Mouse (Mus musculus): Measurements from ENCODE around the gene Olfr568. TPM values are rescaled to one million over a fixed set of nuclear protein-coding genes. Genes with fewer than 3 reads are reported as not detected.

Olfr568 gene
- not detected in 2 replicates for total RNA-seq (2014; rRNA removed)
- polyA plus RNA-seq (2012; rRNA removed), result not detected in 2 replicates

DNA sequence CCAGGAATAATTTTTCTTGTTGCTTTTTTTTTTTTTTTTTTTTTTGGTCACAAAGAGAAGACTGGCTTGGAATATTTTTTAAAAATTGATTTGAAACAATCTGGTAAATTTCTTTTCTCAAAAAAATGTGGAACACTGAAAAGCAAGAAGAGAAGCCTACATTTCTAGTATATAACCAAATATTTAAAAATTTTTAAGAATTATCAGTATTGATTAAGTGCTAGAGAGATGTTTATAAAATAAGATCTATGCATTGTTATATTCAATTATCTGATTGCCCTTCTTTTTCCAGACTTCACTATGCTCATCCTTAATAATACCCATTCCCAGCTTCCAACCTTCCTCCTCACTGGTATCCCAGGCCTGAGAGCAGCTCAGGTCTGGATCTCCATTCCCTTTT is at the start of gene Olfr568:
Olfr568 (plus strand) TSS at position 301 of the 400 bp plus-strand sequence.
- no peak within 1 kb of the TSS for H3K9ac ChIP-seq (ENCODE audit: low read depth, low read length)
- no peak within 1 kb of the TSS for H3K4me3 ChIP-seq (ENCODE audit: insufficient read depth, low read depth, low read length)
- H3K27me3 ChIP-seq (ENCODE audit: control insufficient read depth, insufficient read depth, low read length), result peaks cover 2% of the 10 kb centered on the region; the same call in 1 of the 2 replicates
- no peak within 1 kb of the TSS for H3K27ac ChIP-seq (replicated peaks; ENCODE audit: insufficient read depth, low read depth, low read length)
- no peaks in the 10 kb centered on the region for H3K36me3 ChIP-seq (ENCODE audit: control insufficient read depth, insufficient read depth, low read length)
- H3K4me1 ChIP-seq (ENCODE audit: control insufficient read depth, insufficient read depth, low read length), result no peaks in the 10 kb centered on the region
- no peak for DNase-seq (ENCODE audit: extremely low read depth, low read depth, low spot score)
- no peaks in the 10 kb centered on the region for H3K79me2 ChIP-seq (ENCODE audit: control insufficient read depth, insufficient read depth, low read length)
- no peak for TF ChIP-seq POLR2A (IDR thresholded peaks at IDR 0.05; ENCODE audit: extremely low read depth, insufficient read depth, low read length)
- no peak for TF ChIP-seq CTCF (IDR thresholded peaks at IDR 0.05; ENCODE audit: low read depth, low read length)

DNA sequence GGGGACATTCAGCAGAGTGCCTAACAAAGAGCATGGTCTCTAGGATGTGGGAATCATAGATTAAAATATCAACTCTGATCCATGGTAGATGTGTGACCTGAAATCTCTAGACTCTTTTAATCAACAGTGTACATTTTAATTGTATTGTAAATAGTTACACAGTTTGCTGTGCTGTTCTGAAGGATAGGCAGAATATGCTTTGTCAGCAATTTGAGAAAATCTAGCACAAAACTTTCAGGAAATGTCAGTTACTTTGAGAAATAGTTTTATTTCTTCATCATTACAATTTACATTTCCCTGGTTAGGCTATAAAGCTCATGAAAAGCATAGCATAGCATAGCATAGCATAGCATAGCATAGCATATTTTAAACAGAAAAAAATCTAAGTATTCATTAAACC is 21.1 kb upstream of the Olfr568 start:
- Histone ChIP-seq H3K27me3 (ENCODE audit: control insufficient read depth, insufficient read depth, low read length) (no peaks in the 10 kb centered on the region), H3K4me1 (ENCODE audit: control insufficient read depth, insufficient read depth, low read length) (no peaks in the 10 kb centered on the region), H3K4me3 (ENCODE audit: insufficient read depth, low read depth, low read length) (no peak overlapping the region), H3K36me3 (ENCODE audit: control insufficient read depth, insufficient read depth, low read length) (no peaks in the 10 kb centered on the region), H3K9ac (ENCODE audit: low read depth, low read length) (no peak overlapping the region), H3K79me2 (ENCODE audit: control insufficient read depth, insufficient read depth, low read length) (no peaks in the 10 kb centered on the region), H3K27ac (replicated peaks; ENCODE audit: insufficient read depth, low read depth, low read length) (no peak overlapping the region)
- no peak for DNase-seq (ENCODE audit: extremely low read depth, low read depth, low spot score)
- TF ChIP-seq POLR2A (IDR thresholded peaks at IDR 0.05; ENCODE audit: extremely low read depth, insufficient read depth, low read length), result no peak
- no peak for TF ChIP-seq CTCF (IDR thresholded peaks at IDR 0.05; ENCODE audit: low read depth, low read length)

DNA sequence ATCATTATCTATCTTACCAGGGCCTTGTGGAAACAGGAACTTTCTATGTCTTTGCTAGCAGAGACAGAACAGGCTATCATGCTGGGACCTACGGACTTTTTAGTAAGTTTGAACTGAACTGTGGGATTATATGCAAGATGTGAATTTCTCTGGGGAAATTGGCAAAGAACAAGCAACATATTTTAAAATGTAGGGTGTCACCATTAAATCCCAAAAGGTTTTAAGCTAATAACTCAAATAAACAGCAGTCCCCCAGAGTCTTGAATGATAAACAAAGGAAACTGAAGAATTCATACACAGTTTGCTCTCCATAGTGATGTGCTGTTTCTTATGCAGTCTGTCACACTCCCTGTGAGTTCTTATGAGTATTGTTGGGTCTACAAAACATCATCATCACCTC is 18.3 kb upstream of the Olfr568 start, which contains the start of gene Olfr566:
Olfr566 (minus strand) TSS at position 101 of the 400 bp plus-strand sequence.
- TF ChIP-seq POLR2A (IDR thresholded peaks at IDR 0.05; ENCODE audit: extremely low read depth, insufficient read depth, low read length) (no peak), CTCF (IDR thresholded peaks at IDR 0.05; ENCODE audit: low read depth, low read length) (no peak)
- Histone ChIP-seq H3K9ac (ENCODE audit: low read depth, low read length) (no peak within 1 kb of the TSS), H3K27ac (replicated peaks; ENCODE audit: insufficient read depth, low read depth, low read length) (no peak within 1 kb of the TSS), H3K4me3 (ENCODE audit: insufficient read depth, low read depth, low read length) (no peak within 1 kb of the TSS), H3K36me3 (ENCODE audit: control insufficient read depth, insufficient read depth, low read length) (no peaks in the 10 kb centered on the region), H3K27me3 (ENCODE audit: control insufficient read depth, insufficient read depth, low read length) (no peaks in the 10 kb centered on the region), H3K79me2 (ENCODE audit: control insufficient read depth, insufficient read depth, low read length) (no peaks in the 10 kb centered on the region), H3K4me1 (ENCODE audit: control insufficient read depth, insufficient read depth, low read length) (no peaks in the 10 kb centered on the region)
- DNase-seq (ENCODE audit: extremely low read depth, low read depth, low spot score), result no peak
- 80% methylated on average over 1 of the region's 1 CpGs for WGBS

DNA sequence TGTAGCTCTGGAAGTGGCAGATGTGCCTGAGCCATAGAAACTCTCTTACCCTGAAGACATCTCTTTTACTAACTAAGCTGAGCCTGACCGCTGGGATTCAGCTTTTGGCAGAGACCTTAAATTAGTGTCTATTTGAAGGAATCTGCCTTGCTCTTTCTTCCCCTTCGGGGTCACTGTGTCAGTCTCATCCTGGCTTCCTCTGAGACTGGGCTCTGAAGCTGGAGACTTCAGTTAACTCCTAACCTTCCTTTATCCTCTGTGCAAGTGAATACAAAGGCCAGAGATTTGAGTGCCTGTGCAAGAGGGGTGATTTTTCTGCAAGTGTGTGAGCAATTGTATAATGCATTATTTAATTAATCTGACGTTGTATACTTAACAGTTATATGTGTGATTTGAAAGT is 13.9 kb downstream of the Olfr568 start, which contains the start of gene Olfr569:
Olfr569 (minus strand) TSS at position 101 of the 400 bp plus-strand sequence.
- H3K36me3 ChIP-seq (ENCODE audit: control insufficient read depth, insufficient read depth, low read length), result no peaks in the 10 kb centered on the region
- TF ChIP-seq CTCF (IDR thresholded peaks at IDR 0.05; ENCODE audit: low read depth, low read length), result no peak
- no peak for TF ChIP-seq POLR2A (IDR thresholded peaks at IDR 0.05; ENCODE audit: extremely low read depth, insufficient read depth, low read length)
- H3K4me1 ChIP-seq (ENCODE audit: control insufficient read depth, insufficient read depth, low read length), result no peaks in the 10 kb centered on the region
- no peak within 1 kb of the TSS for H3K27ac ChIP-seq (replicated peaks; ENCODE audit: insufficient read depth, low read depth, low read length)
- 66% methylated on average over 3 of the region's 3 CpGs for WGBS
- H3K4me3 ChIP-seq (ENCODE audit: insufficient read depth, low read depth, low read length), result no peak within 1 kb of the TSS
- peak; percentile 10 for DNase-seq (ENCODE audit: extremely low read depth, low read depth, low spot score)
- H3K79me2 ChIP-seq (ENCODE audit: control insufficient read depth, insufficient read depth, low read length), result no peaks in the 10 kb centered on the region
- H3K9ac ChIP-seq (ENCODE audit: low read depth, low read length), result no peak within 1 kb of the TSS
- no peaks in the 10 kb centered on the region for H3K27me3 ChIP-seq (ENCODE audit: control insufficient read depth, insufficient read depth, low read length)

DNA sequence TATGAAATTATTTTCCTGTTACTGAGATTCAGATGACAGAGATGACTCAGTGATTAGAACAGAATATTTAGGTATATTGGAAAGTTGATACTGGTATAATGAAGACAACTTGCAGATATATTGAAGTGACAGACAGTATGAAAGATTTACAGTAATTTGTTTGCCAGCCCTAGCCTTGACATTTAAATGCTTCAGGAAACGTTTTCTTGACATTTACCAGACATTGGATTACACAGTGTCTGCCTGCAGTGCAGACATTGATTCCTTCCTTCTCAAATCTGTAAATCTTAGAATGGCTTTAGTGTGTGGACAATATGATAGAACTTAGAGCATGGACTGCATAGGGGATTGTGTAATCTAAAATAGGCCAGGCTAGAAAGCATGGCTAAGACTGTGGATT is 38.3 kb downstream of the Olfr568 start:
- Histone ChIP-seq H3K36me3 (ENCODE audit: control insufficient read depth, insufficient read depth, low read length) (no peaks in the 10 kb centered on the region), H3K4me3 (ENCODE audit: insufficient read depth, low read depth, low read length) (no peak overlapping the region), H3K79me2 (ENCODE audit: control insufficient read depth, insufficient read depth, low read length) (no peaks in the 10 kb centered on the region), H3K27ac (replicated peaks; ENCODE audit: insufficient read depth, low read depth, low read length) (no peak overlapping the region), H3K9ac (ENCODE audit: low read depth, low read length) (no peak overlapping the region), H3K4me1 (ENCODE audit: control insufficient read depth, insufficient read depth, low read length) (no peaks in the 10 kb centered on the region), H3K27me3 (ENCODE audit: control insufficient read depth, insufficient read depth, low read length) (no peaks in the 10 kb centered on the region)
- WGBS, result 25% methylated on average over 1 of the region's 1 CpGs
- DNase-seq (ENCODE audit: extremely low read depth, low read depth, low spot score), result no peak
- TF ChIP-seq CTCF (IDR thresholded peaks at IDR 0.05; ENCODE audit: low read depth, low read length) (no peak), POLR2A (IDR thresholded peaks at IDR 0.05; ENCODE audit: extremely low read depth, insufficient read depth, low read length) (no peak)

DNA sequence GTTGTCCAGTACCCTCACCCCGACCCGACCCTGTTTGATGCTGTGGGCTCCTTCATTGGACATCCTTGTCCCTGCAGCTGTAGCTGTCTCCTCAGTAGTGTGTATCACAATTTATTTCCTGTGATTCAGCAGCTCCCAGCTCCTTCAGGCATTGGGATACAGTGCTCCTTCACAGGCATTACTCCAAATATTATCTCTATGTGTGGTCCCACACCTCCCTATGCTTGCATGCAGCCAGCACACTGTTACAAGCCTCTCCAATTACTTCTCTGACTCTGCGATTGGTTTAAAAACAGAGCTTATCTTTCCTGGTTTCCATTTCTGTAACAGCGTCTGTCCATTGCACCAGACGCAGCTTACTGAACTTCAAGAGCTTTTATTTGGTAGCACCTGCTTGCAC is 39.5 kb downstream of the Olfr568 start:
- Histone ChIP-seq H3K27me3 (ENCODE audit: control insufficient read depth, insufficient read depth, low read length) (no peaks in the 10 kb centered on the region), H3K36me3 (ENCODE audit: control insufficient read depth, insufficient read depth, low read length) (no peaks in the 10 kb centered on the region), H3K79me2 (ENCODE audit: control insufficient read depth, insufficient read depth, low read length) (no peaks in the 10 kb centered on the region), H3K9ac (ENCODE audit: low read depth, low read length) (no peak overlapping the region), H3K4me1 (ENCODE audit: control insufficient read depth, insufficient read depth, low read length) (no peaks in the 10 kb centered on the region), H3K4me3 (ENCODE audit: insufficient read depth, low read depth, low read length) (no peak overlapping the region), H3K27ac (replicated peaks; ENCODE audit: insufficient read depth, low read depth, low read length) (no peak overlapping the region)
- no peak for TF ChIP-seq CTCF (IDR thresholded peaks at IDR 0.05; ENCODE audit: low read depth, low read length)
- no peak for TF ChIP-seq POLR2A (IDR thresholded peaks at IDR 0.05; ENCODE audit: extremely low read depth, insufficient read depth, low read length)
- 55% methylated on average over 5 of the region's 5 CpGs for WGBS
- no peak for DNase-seq (ENCODE audit: extremely low read depth, low read depth, low spot score)

All from liver, adult 2 months (tissue).